Mouse (Mus musculus) CH12.LX (cell line): ENCODE measurements around the gene Sik3.

Experiments
- GABPA ChIP-seq: IDR thresholded peaks from 2 replicates; pipeline ENCODE4 v1.6.1; 2012; ENCODE audit warnings: low read depth, low read length, improper control_type of control experiment, inconsistent platforms; ENCODE audit not compliant: insufficient replicate concordance
- MAX ChIP-seq: IDR thresholded peaks from 2 replicates; pipeline ENCODE4 v1.6.1; 2011; ENCODE audit warnings: low read length, improper control_type of control experiment
- POLR2A ChIP-seq: IDR thresholded peaks from 2 replicates; pipeline ENCODE4 v1.6.1; 2011; ENCODE audit warnings: low read depth, mild to moderate bottlenecking, improper control_type of control experiment, low read length
- TBP ChIP-seq: conservative IDR thresholded peaks from 2 replicates; pipeline ENCODE4 v1.6.1; 2011; ENCODE audit warnings: low read depth, low read length, improper control_type of control experiment

DNA sequence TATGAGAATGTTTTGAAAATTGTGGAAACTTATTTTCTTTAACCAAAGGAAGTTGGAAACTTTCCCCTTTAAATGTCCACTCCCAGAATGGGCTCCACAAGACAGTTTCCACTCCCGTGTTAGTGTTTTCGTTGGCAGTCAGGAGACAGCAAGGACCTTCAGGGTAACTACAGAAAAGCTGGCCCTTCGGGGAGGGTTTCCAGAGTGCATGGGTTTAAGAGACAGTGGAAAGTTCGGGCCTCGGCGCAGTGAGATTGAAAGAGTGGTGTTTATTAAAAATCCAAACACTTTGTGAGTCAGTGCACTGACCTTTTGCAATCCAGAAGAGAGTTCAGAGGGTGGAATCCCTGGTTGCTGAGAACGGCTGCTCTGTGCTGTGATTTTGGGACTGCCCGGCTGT lies 150.8 kb downstream of the Sik3 start:
- TF ChIP-seq POLR2A (no peak), TBP (no peak), MAX (peak; percentile 12; the same call in 1 of the 2 replicates), GABPA (no peak)
